Mouse (Mus musculus): ENCODE results near the gene Rasa4. TPM values are rescaled to one million over a fixed set of nuclear protein-coding genes. Genes with fewer than 3 reads are reported as not detected.
"Not testable (repeated sequence)": the region's sequence is repeated elsewhere in the genome, so short reads cannot be mapped to it uniquely, and the experiment has no call there.

Gene Rasa4
- polyA plus RNA-seq, 1 experiment, result 1.5 TPM

- TF ChIP-seq CTCF (IDR thresholded peaks at IDR 0.05; ENCODE audit: control insufficient read depth, insufficient read depth, insufficient replicate concordance, low read depth, low read length) (no peak), POLR2A (IDR thresholded peaks at IDR 0.05; ENCODE audit: control insufficient read depth, low read depth, low read length) (no peak)
- no peak overlapping the region for H3K4me3 ChIP-seq (ENCODE audit: control insufficient read depth, low read depth, low read length)
- H3K4me1 ChIP-seq (ENCODE audit: control insufficient read depth, insufficient read depth, low read length), result peaks cover 2% of the 10 kb centered on the region; the same call in 1 of the 2 replicates
- no peaks in the 10 kb centered on the region for H3K27me3 ChIP-seq (ENCODE audit: control insufficient read depth, insufficient read depth, low read length)
- no peak overlapping the region for H3K27ac ChIP-seq (ENCODE audit: control insufficient read depth, insufficient read depth, low read depth, low read length)
- H3K36me3 ChIP-seq (ENCODE audit: control insufficient read depth, insufficient read depth, low read length), result no peaks in the 10 kb centered on the region
Observed at GRCm38 (mm10) chr5:136052861-136053655, 30.7 kb upstream of the Rasa4 start.

GRCm38 (mm10) chr5:136054301-136055077 is 29.2 kb upstream of the Rasa4 start, which contains the start of gene Upk3bl:
TSS of gene Upk3bl (plus strand) at chr5:136054492.
- no peak within 1 kb of the TSS for H3K27ac ChIP-seq (ENCODE audit: control insufficient read depth, insufficient read depth, low read depth, low read length)

GRCm38 (mm10) chr5:136056062-136056461 is 27.7 kb upstream of the Rasa4 start:
- no peaks in the 10 kb centered on the region for H3K36me3 ChIP-seq (ENCODE audit: control insufficient read depth, insufficient read depth, low read length)
- H3K4me1 ChIP-seq (ENCODE audit: control insufficient read depth, insufficient read depth, low read length), result peaks cover 2% of the 10 kb centered on the region; the same call in 1 of the 2 replicates
- H3K4me3 ChIP-seq (ENCODE audit: control insufficient read depth, low read depth, low read length), result no peak overlapping the region
- H3K27me3 ChIP-seq (ENCODE audit: control insufficient read depth, insufficient read depth, low read length), result no peaks in the 10 kb centered on the region
- no peak for TF ChIP-seq CTCF (IDR thresholded peaks at IDR 0.05; ENCODE audit: control insufficient read depth, insufficient read depth, insufficient replicate concordance, low read depth, low read length)
- no peak overlapping the region for H3K27ac ChIP-seq (ENCODE audit: control insufficient read depth, insufficient read depth, low read depth, low read length)

More at GRCm38 (mm10) chr5:136054301-136055077, 29.2 kb upstream of the Rasa4 start, which contains the start of gene Upk3bl:
- Histone ChIP-seq H3K4me3 (ENCODE audit: control insufficient read depth, low read depth, low read length) (no peak within 1 kb of the TSS), H3K36me3 (ENCODE audit: control insufficient read depth, insufficient read depth, low read length) (no peaks in the 10 kb centered on the region), H3K27me3 (ENCODE audit: control insufficient read depth, insufficient read depth, low read length) (no peaks in the 10 kb centered on the region), H3K4me1 (ENCODE audit: control insufficient read depth, insufficient read depth, low read length) (peaks cover 2% of the 10 kb centered on the region; the same call in 1 of the 2 replicates)
- TF ChIP-seq CTCF (IDR thresholded peaks at IDR 0.05; ENCODE audit: control insufficient read depth, insufficient read depth, insufficient replicate concordance, low read depth, low read length) (no peak), POLR2A (IDR thresholded peaks at IDR 0.05; ENCODE audit: control insufficient read depth, low read depth, low read length) (no peak)

- H3K27ac ChIP-seq (ENCODE audit: control insufficient read depth, insufficient read depth, low read depth, low read length), result no peak overlapping the region
- H3K36me3 ChIP-seq (ENCODE audit: control insufficient read depth, insufficient read depth, low read length), result no peaks in the 10 kb centered on the region
- no peaks in the 10 kb centered on the region for H3K27me3 ChIP-seq (ENCODE audit: control insufficient read depth, insufficient read depth, low read length)
- no peak overlapping the region for H3K4me3 ChIP-seq (ENCODE audit: control insufficient read depth, low read depth, low read length)
- peaks cover 2% of the 10 kb centered on the region; the same call in 1 of the 2 replicates for H3K4me1 ChIP-seq (ENCODE audit: control insufficient read depth, insufficient read depth, low read length)
- TF ChIP-seq POLR2A (IDR thresholded peaks at IDR 0.05; ENCODE audit: control insufficient read depth, low read depth, low read length) (no peak), CTCF (IDR thresholded peaks at IDR 0.05; ENCODE audit: control insufficient read depth, insufficient read depth, insufficient replicate concordance, low read depth, low read length) (no peak)
Observed at GRCm38 (mm10) chr5:136057085-136057484, 26.6 kb upstream of the Rasa4 start.

- Histone ChIP-seq H3K4me3 (ENCODE audit: control insufficient read depth, low read depth, low read length) (no peak overlapping the region), H3K36me3 (ENCODE audit: control insufficient read depth, insufficient read depth, low read length) (no peaks in the 10 kb centered on the region), H3K27me3 (ENCODE audit: control insufficient read depth, insufficient read depth, low read length) (no peaks in the 10 kb centered on the region), H3K4me1 (ENCODE audit: control insufficient read depth, insufficient read depth, low read length) (peaks cover 6% of the 10 kb centered on the region), H3K27ac (ENCODE audit: control insufficient read depth, insufficient read depth, low read depth, low read length) (no peak overlapping the region)
- TF ChIP-seq CTCF (IDR thresholded peaks at IDR 0.05; ENCODE audit: control insufficient read depth, insufficient read depth, insufficient replicate concordance, low read depth, low read length), result peak; percentile 94
- TF ChIP-seq POLR2A (IDR thresholded peaks at IDR 0.05; ENCODE audit: control insufficient read depth, low read depth, low read length), result no peak
Observed at GRCm38 (mm10) chr5:136061567-136061966, 22.1 kb upstream of the Rasa4 start.

GRCm38 (mm10) chr5:136063920-136064319 is 19.8 kb upstream of the Rasa4 start:
- Histone ChIP-seq H3K27ac (ENCODE audit: control insufficient read depth, insufficient read depth, low read depth, low read length) (no peak overlapping the region), H3K4me3 (ENCODE audit: control insufficient read depth, low read depth, low read length) (peak overlapping the region; percentile 55; the same call in 1 of the 2 replicates), H3K4me1 (ENCODE audit: control insufficient read depth, insufficient read depth, low read length) (peaks cover 6% of the 10 kb centered on the region), H3K27me3 (ENCODE audit: control insufficient read depth, insufficient read depth, low read length) (no peaks in the 10 kb centered on the region), H3K36me3 (ENCODE audit: control insufficient read depth, insufficient read depth, low read length) (no peaks in the 10 kb centered on the region)
- TF ChIP-seq POLR2A (IDR thresholded peaks at IDR 0.05; ENCODE audit: control insufficient read depth, low read depth, low read length), result no peak
- no peak for TF ChIP-seq CTCF (IDR thresholded peaks at IDR 0.05; ENCODE audit: control insufficient read depth, insufficient read depth, insufficient replicate concordance, low read depth, low read length)

GRCm38 (mm10) chr5:136066404-136067148 is 17.1 kb upstream of the Rasa4 start:
- not testable (repeated sequence) for H3K27me3 ChIP-seq (ENCODE audit: control insufficient read depth, insufficient read depth, low read length); H3K4me3 ChIP-seq (ENCODE audit: control insufficient read depth, low read depth, low read length); H3K27ac ChIP-seq (ENCODE audit: control insufficient read depth, insufficient read depth, low read depth, low read length); H3K36me3 ChIP-seq (ENCODE audit: control insufficient read depth, insufficient read depth, low read length); H3K4me1 ChIP-seq (ENCODE audit: control insufficient read depth, insufficient read depth, low read length)

Measured in testis, adult 2 months (tissue).